Mouse (Mus musculus) hindbrain, embryonic 16.5 days (tissue): Measurements from ENCODE around the gene Xpr1. TPM values are rescaled to one million over a fixed set of nuclear protein-coding genes. Genes with fewer than 3 reads are reported as not detected.

Experiments
- ATAC-seq: fragments of 200-750 bp; cut with Nextera tagmentation; 2 replicates; pipeline ENCODE4 v1.8.0; 2017; ENCODE audit warnings: moderate TSS enrichment, moderate library complexity
- H3K27ac ChIP-seq: fragments of 300-500 bp; sonication (generic); 2 replicates; pipeline ENCODE4 v1.5.1; 2014; ENCODE audit warnings: low read depth, mild to moderate bottlenecking, control low read depth, low read length, moderate library complexity
- H3K27me3 ChIP-seq: fragments of 300-500 bp; sonication (generic); replicated peaks from 2 replicates; pipeline ENCODE4 v1.6.1; 2014; ENCODE audit warnings: low read length; ENCODE audit not compliant: control insufficient read depth, insufficient read depth
- H3K36me3 ChIP-seq: fragments of 300-500 bp; sonication (generic); 2 replicates; pipeline ENCODE4 v1.6.1; 2014; ENCODE audit warnings: mild to moderate bottlenecking, low read length, moderate library complexity, mixed read lengths; ENCODE audit not compliant: control insufficient read depth, insufficient read depth
- H3K4me1 ChIP-seq: fragments of 300-500 bp; sonication (generic); 2 replicates; pipeline ENCODE4 v1.6.1; 2014; ENCODE audit warnings: low read depth, low read length; ENCODE audit not compliant: control insufficient read depth, insufficient read depth
- H3K4me2 ChIP-seq: fragments of 300-500 bp; sonication (generic); 2 replicates; pipeline ENCODE4 v1.6.1; 2014; ENCODE audit warnings: mild to moderate bottlenecking, low read length, control low read depth, moderate library complexity
- H3K4me3 ChIP-seq: fragments of 300-500 bp; sonication (generic); 2 replicates; pipeline ENCODE4 v1.5.1; 2014; ENCODE audit warnings: mild to moderate bottlenecking, low read length, control low read depth, moderate library complexity
- H3K9ac ChIP-seq: fragments of 300-500 bp; sonication (generic); 2 replicates; pipeline ENCODE4 v1.6.1; 2014; ENCODE audit warnings: low read depth, mild to moderate bottlenecking, control low read depth, low read length, moderate library complexity
- H3K9me3 ChIP-seq: fragments of 300-500 bp; sonication (generic); 2 replicates; pipeline ENCODE4 v1.6.1; 2014; ENCODE audit warnings: mild to moderate bottlenecking, low read length, moderate library complexity; ENCODE audit not compliant: control insufficient read depth
- WGBS: fragments of 180-500 bp; shearing (Covaris S2); extraction: QIAGEN DNeasy Blood & Tissue Kit; methylation state at CpG from one replicate; pipeline ENCODE4 v1.1.7; 2014; 5-methylcytosine and 5-hydroxymethylcytosine counted together
- polyA plus RNA-seq: library from polyadenylated mRNA; unstranded; fragments of >200 nt; fragmentation: Nextera tagmentation; extraction: Ambion mirVana; gene quantifications from 2 replicates; pipeline ENCODE4 v1.2.1, GENCODE M21; 2015

Gene Xpr1
- polyA plus RNA-seq, 1 experiment from 2014 or later = 40.7 TPM

GRCm38 (mm10) chr1:155254309-155254708 lies 162.9 kb downstream of the Xpr1 start:
- no peak for ATAC-seq
- Histone ChIP-seq H3K4me1 (no peaks in the 10 kb centered on the region), H3K27me3 (no peaks in the 10 kb centered on the region), H3K4me2 (no peak overlapping the region), H3K9me3 (no peaks in the 10 kb centered on the region), H3K9ac (no peak overlapping the region), H3K36me3 (no peaks in the 10 kb centered on the region), H3K4me3 (no peak overlapping the region), H3K27ac (no peak overlapping the region)
- 85% methylated on average over 8 of the region's 8 CpGs for WGBS

DNA sequence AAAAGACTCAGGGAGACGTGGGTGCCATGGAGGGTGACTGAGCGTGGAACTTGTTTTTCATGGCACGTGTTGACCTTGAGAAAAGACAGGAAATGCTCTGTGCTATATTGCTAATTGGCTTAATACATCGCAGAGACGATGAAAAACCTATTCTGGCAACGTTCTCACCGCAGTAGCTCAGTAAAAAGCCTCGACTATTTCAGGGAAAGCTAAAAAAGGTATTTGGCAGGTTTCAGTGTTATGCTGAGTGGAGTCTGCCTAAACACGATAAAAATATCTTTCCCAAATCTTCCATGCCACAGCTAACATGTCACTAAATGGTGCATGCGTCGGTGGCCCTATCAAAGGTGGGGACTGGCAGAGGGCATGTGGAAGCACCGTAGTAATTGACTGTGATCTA lies 164.1 kb downstream of the Xpr1 start:
- no peaks in the 10 kb centered on the region for H3K36me3 ChIP-seq
- no peaks in the 10 kb centered on the region for H3K4me1 ChIP-seq
- no peaks in the 10 kb centered on the region for H3K27me3 ChIP-seq
- WGBS = 76% methylated on average over 12 of the region's 12 CpGs
- H3K27ac ChIP-seq = no peak overlapping the region
- no peak overlapping the region for H3K4me2 ChIP-seq
- no peak overlapping the region for H3K4me3 ChIP-seq
- no peak overlapping the region for H3K9ac ChIP-seq
- H3K9me3 ChIP-seq = no peaks in the 10 kb centered on the region
- ATAC-seq = no peak

DNA sequence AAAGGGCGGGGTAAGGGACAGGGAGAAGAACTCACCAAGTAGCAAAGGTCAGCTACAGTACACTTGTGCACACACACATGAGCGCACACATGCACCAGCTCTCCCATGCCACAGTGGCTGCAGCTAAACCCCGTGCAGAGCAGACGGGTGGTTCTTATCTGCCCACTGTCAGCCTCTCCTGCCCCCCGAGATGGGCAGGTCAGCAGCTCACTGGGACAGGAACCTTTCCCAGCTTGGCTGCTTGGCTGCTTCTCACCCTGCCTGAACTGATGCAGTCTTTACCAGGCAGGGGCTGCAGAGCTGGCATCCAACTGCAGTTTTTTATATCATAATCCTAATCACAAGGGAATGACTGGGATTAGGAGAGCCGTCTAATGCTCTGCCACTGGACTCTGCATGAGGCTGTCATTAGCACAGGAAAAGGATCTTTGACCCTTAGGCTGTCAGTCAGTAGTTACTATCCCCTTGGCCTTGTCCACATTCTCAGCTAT lies 164.5 kb downstream of the Xpr1 start:
- 57% methylated on average over 6 of the region's 6 CpGs for WGBS
- H3K27ac ChIP-seq = no peak overlapping the region
- no peak for ATAC-seq

GRCm38 (mm10) chr1:155251596-155251995 lies 165.6 kb downstream of the Xpr1 start:
- no peak overlapping the region for H3K4me2 ChIP-seq
- WGBS = 80% methylated on average over 5 of the region's 5 CpGs
- no peak overlapping the region for H3K27ac ChIP-seq
- no peaks in the 10 kb centered on the region for H3K27me3 ChIP-seq
- no peaks in the 10 kb centered on the region for H3K9me3 ChIP-seq
- no peaks in the 10 kb centered on the region for H3K36me3 ChIP-seq
- no peaks in the 10 kb centered on the region for H3K4me1 ChIP-seq
- ATAC-seq = no peak
- no peak overlapping the region for H3K4me3 ChIP-seq
- H3K9ac ChIP-seq = no peak overlapping the region

More for the DNA sequence above, 164.5 kb downstream of the Xpr1 start:
- no peak overlapping the region for H3K9ac ChIP-seq
- H3K4me3 ChIP-seq = no peak overlapping the region
- H3K27me3 ChIP-seq = no peaks in the 10 kb centered on the region
- no peaks in the 10 kb centered on the region for H3K36me3 ChIP-seq
- no peaks in the 10 kb centered on the region for H3K9me3 ChIP-seq
- H3K4me1 ChIP-seq = no peaks in the 10 kb centered on the region
- H3K4me2 ChIP-seq = no peak overlapping the region

DNA sequence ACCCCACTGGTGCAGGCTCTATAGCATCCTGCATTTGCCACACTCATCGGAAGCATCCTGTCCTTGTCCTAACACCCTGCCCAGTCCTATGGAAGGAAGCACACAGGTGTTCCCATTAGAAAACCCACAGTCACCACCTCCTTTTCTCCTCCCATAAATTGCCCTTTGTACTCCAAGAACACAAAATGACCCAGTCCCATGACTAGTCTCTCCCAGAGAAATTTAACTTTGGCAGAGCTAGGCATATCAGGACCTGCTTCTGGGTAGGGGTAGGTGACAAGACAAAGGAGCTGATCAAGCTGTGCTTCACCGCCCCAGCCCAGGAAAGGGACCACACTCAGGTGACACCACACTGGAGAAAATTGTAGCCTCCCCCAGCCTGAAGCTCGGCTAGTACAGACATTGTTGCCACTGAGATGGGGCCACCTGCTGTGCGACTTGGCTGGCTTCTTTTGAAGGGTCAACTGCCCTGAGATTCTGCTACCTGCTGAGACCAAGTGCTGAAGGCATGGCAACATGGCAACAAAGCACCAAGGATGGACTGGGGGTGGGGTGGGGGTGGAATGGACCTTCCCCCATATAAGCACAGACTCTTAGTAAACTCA lies 166.6 kb downstream of the Xpr1 start:
- ATAC-seq = no peak
- H3K27ac ChIP-seq = no peak overlapping the region
- H3K4me3 ChIP-seq = no peak overlapping the region
- H3K36me3 ChIP-seq = no peaks in the 10 kb centered on the region
- no peaks in the 10 kb centered on the region for H3K4me1 ChIP-seq
- H3K9me3 ChIP-seq = no peaks in the 10 kb centered on the region
- no peaks in the 10 kb centered on the region for H3K27me3 ChIP-seq
- no peak overlapping the region for H3K9ac ChIP-seq
- H3K4me2 ChIP-seq = no peak overlapping the region
- 39% methylated on average over 4 of the region's 4 CpGs for WGBS

DNA sequence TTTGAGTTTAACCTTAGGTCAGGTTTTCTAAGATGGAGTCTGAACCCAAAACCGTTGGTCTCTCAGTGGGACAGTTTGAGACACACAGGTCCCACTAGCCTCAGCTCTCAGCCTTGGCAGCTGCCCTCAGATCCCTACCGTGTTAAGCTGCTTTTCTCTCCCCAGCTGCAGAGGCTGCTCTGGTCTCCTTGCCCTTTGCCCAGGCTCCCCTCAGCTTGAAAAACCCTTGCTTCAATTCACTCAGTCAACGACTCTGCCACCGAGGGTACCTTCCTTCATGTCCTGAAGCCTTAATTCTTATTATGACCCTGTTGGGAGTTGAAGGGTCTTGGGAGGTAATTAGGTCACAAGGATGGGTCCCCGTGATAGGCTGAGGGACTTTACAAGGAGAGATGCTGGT lies 167.3 kb downstream of the Xpr1 start:
- Histone ChIP-seq H3K27ac (no peak overlapping the region), H3K4me1 (no peaks in the 10 kb centered on the region), H3K9ac (no peak overlapping the region), H3K4me3 (no peak overlapping the region), H3K9me3 (no peaks in the 10 kb centered on the region), H3K4me2 (no peak overlapping the region), H3K27me3 (0 out of 2 replicates have a peak, but pooled peaks cover 3% of the 10 kb centered on the region), H3K36me3 (no peaks in the 10 kb centered on the region)
- 39% methylated on average over 5 of the region's 5 CpGs for WGBS
- ATAC-seq = no peak

DNA sequence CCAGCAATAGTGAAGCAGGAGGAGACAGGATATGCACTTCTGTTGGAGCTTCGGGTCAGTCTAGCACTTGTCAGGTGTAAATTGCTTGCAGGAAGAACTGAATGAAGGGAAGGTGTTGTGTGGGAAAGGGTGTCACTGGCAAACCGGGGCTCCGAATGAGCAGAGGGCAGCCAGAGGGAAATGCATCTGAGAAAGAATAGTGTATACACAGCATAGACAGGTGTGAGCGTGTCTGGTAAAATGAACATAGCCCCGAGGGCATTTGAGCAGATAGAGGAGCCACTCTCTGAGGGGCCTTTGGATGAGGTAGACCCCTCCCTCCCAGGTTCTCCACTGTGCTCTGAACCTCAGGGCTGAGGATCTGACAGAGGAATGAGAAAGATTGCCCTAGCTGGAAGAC lies 169.2 kb downstream of the Xpr1 start:
- no peak overlapping the region for H3K27ac ChIP-seq

GRCm38 (mm10) chr1:155247441-155247840 lies 169.8 kb downstream of the Xpr1 start:
- WGBS = 52% methylated on average over 5 of the region's 5 CpGs
- H3K4me2 ChIP-seq = no peak overlapping the region
- H3K27ac ChIP-seq = no peak overlapping the region
- peaks cover 6% of the 10 kb centered on the region; the same call in 1 of the 2 replicates for H3K4me1 ChIP-seq
- ATAC-seq = no peak
- no peak overlapping the region for H3K9ac ChIP-seq
- no peak overlapping the region for H3K4me3 ChIP-seq
- no peaks in the 10 kb centered on the region for H3K36me3 ChIP-seq
- no peaks in the 10 kb centered on the region for H3K9me3 ChIP-seq
- H3K27me3 ChIP-seq = peaks cover 5% of the 10 kb centered on the region; the same call in 1 of the 2 replicates

More for the DNA sequence above, 169.2 kb downstream of the Xpr1 start:
- H3K4me1 ChIP-seq = peaks cover 6% of the 10 kb centered on the region; the same call in 1 of the 2 replicates
- no peak overlapping the region for H3K4me2 ChIP-seq
- no peak for ATAC-seq
- H3K36me3 ChIP-seq = no peaks in the 10 kb centered on the region
- H3K9me3 ChIP-seq = no peaks in the 10 kb centered on the region
- WGBS = 79% methylated on average over 5 of the region's 5 CpGs
- H3K9ac ChIP-seq = no peak overlapping the region
- no peak overlapping the region for H3K4me3 ChIP-seq
- H3K27me3 ChIP-seq = peaks cover 4% of the 10 kb centered on the region; the same call in 1 of the 2 replicates

GRCm38 (mm10) chr1:155245516-155245915 lies 171.7 kb downstream of the Xpr1 start:
- no peaks in the 10 kb centered on the region for H3K9me3 ChIP-seq
- H3K9ac ChIP-seq = no peak overlapping the region
- WGBS = 62% methylated on average over 7 of the region's 7 CpGs
- peaks cover 6% of the 10 kb centered on the region; the same call in 1 of the 2 replicates for H3K4me1 ChIP-seq
- ATAC-seq = no peak
- no peaks in the 10 kb centered on the region for H3K36me3 ChIP-seq
- H3K4me3 ChIP-seq = no peak overlapping the region
- H3K4me2 ChIP-seq = no peak overlapping the region
- H3K27me3 ChIP-seq = peaks cover 5% of the 10 kb centered on the region; the same call in 1 of the 2 replicates
- H3K27ac ChIP-seq = no peak overlapping the region
